Mouse (Mus musculus): ENCODE data around the gene Ubxn1. TPM values are rescaled to one million over a fixed set of nuclear protein-coding genes. Genes with fewer than 3 reads are reported as not detected.
A peak's percentile ranks its signal among the peaks of the same experiment; 100 is the strongest.

Gene Ubxn1
- polyA plus RNA-seq, 1 experiment from 2014 or later: 131 TPM

- Histone ChIP-seq H3K27me3 (ENCODE audit: control insufficient read depth, insufficient read depth, low read length) (no peaks in the 10 kb centered on the region), H3K9ac (no peak overlapping the region), H3K4me2 (replicated peaks) (no peak overlapping the region), H3K4me3 (replicated peaks; ENCODE audit: low read length) (no peak overlapping the region), H3K27ac (no peak overlapping the region), H3K9me3 (ENCODE audit: control insufficient read depth, low read length) (no peaks in the 10 kb centered on the region), H3K36me3 (replicated peaks; ENCODE audit: control insufficient read depth, insufficient read depth) (peaks cover 80% of the 10 kb centered on the region), H3K4me1 (replicated peaks; ENCODE audit: control insufficient read depth, insufficient read depth, low read length) (no peaks in the 10 kb centered on the region)
- ATAC-seq (ENCODE audit: low FRiP score) (no peak), DNase-seq (ENCODE audit: low spot score) (no peak)
- 98% methylated on average over 3 of the region's 3 CpGs for WGBS
Observed at GRCm38 (mm10) chr19:8914212-8914611, 42.9 kb downstream of the Ubxn1 start.

GRCm38 (mm10) chr19:8919000-8919399 lies 47.7 kb downstream of the Ubxn1 start:
- H3K4me1 ChIP-seq (replicated peaks; ENCODE audit: control insufficient read depth, insufficient read depth, low read length): peaks cover 17% of the 10 kb centered on the region
- H3K4me3 ChIP-seq (replicated peaks; ENCODE audit: low read length): peak overlapping the region; percentile 93; the same call in 1 of the 2 replicates
- no peaks in the 10 kb centered on the region for H3K9me3 ChIP-seq (ENCODE audit: control insufficient read depth, low read length)
- DNase-seq (ENCODE audit: low spot score) (no peak), ATAC-seq (ENCODE audit: low FRiP score) (no peak)
- H3K9ac ChIP-seq: no peak overlapping the region
- H3K4me2 ChIP-seq (replicated peaks): no peak overlapping the region
- no peak overlapping the region for H3K27ac ChIP-seq
- H3K27me3 ChIP-seq (ENCODE audit: control insufficient read depth, insufficient read depth, low read length): no peaks in the 10 kb centered on the region
- WGBS: 94% methylated on average over 3 of the region's 3 CpGs
- peaks cover 44% of the 10 kb centered on the region for H3K36me3 ChIP-seq (replicated peaks; ENCODE audit: control insufficient read depth, insufficient read depth)

GRCm38 (mm10) chr19:8919684-8920072 lies 48.4 kb downstream of the Ubxn1 start:
- Histone ChIP-seq H3K4me1 (replicated peaks; ENCODE audit: control insufficient read depth, insufficient read depth, low read length) (peaks cover 17% of the 10 kb centered on the region), H3K36me3 (replicated peaks; ENCODE audit: control insufficient read depth, insufficient read depth) (peaks cover 38% of the 10 kb centered on the region), H3K9me3 (ENCODE audit: control insufficient read depth, low read length) (no peaks in the 10 kb centered on the region), H3K27me3 (ENCODE audit: control insufficient read depth, insufficient read depth, low read length) (no peaks in the 10 kb centered on the region), H3K27ac (peak overlapping the region; percentile 84), H3K4me2 (replicated peaks) (peak overlapping the region; percentile 69), H3K9ac (peak overlapping the region; percentile 89; the same call in 1 of the 2 replicates), H3K4me3 (replicated peaks; ENCODE audit: low read length) (peak overlapping the region; percentile 93)
- no peak for ATAC-seq (ENCODE audit: low FRiP score)
- no peak for DNase-seq (ENCODE audit: low spot score)
- WGBS: 73% methylated on average over 6 of the region's 6 CpGs

- DNase-seq (ENCODE audit: low spot score): peak; percentile 89
- Histone ChIP-seq H3K4me1 (replicated peaks; ENCODE audit: control insufficient read depth, insufficient read depth, low read length) (peaks cover 17% of the 10 kb centered on the region), H3K9me3 (ENCODE audit: control insufficient read depth, low read length) (no peaks in the 10 kb centered on the region), H3K4me2 (replicated peaks) (peak within 1 kb of the TSS; percentile 69), H3K36me3 (replicated peaks; ENCODE audit: control insufficient read depth, insufficient read depth) (peaks cover 34% of the 10 kb centered on the region), H3K4me3 (replicated peaks; ENCODE audit: low read length) (peak within 1 kb of the TSS; percentile 93), H3K27me3 (ENCODE audit: control insufficient read depth, insufficient read depth, low read length) (no peaks in the 10 kb centered on the region), H3K9ac (peak within 1 kb of the TSS; percentile 89), H3K27ac (peak within 1 kb of the TSS; percentile 84)
- 3% methylated on average over 40 of the region's 50 CpGs for WGBS
- ATAC-seq (ENCODE audit: low FRiP score): peak; percentile 98
Observed at GRCm38 (mm10) chr19:8920073-8920736, 48.9 kb downstream of the Ubxn1 start, which contains the start of gene B3gat3. Gene B3gat3 (plus strand): TSS chr19:8920374.

GRCm38 (mm10) chr19:8920836-8921291 lies 49.6 kb downstream of the Ubxn1 start:
- Histone ChIP-seq H3K4me2 (replicated peaks) (peak overlapping the region; percentile 69), H3K27me3 (ENCODE audit: control insufficient read depth, insufficient read depth, low read length) (no peaks in the 10 kb centered on the region), H3K36me3 (replicated peaks; ENCODE audit: control insufficient read depth, insufficient read depth) (peaks cover 34% of the 10 kb centered on the region), H3K9ac (peak overlapping the region; percentile 89), H3K4me1 (replicated peaks; ENCODE audit: control insufficient read depth, insufficient read depth, low read length) (peaks cover 17% of the 10 kb centered on the region), H3K4me3 (replicated peaks; ENCODE audit: low read length) (peak overlapping the region; percentile 93), H3K27ac (peak overlapping the region; percentile 84), H3K9me3 (ENCODE audit: control insufficient read depth, low read length) (no peaks in the 10 kb centered on the region)
- ATAC-seq (ENCODE audit: low FRiP score): no peak; the same call in 1 of the 2 replicates
- DNase-seq (ENCODE audit: low spot score): peak; percentile 55
- WGBS: 2% methylated on average over 6 of the region's 6 CpGs

GRCm38 (mm10) chr19:8921741-8922140 lies 50.4 kb downstream of the Ubxn1 start:
- peak overlapping the region; percentile 89 for H3K9ac ChIP-seq
- 81% methylated on average over 9 of the region's 9 CpGs for WGBS

More at GRCm38 (mm10) chr19:8921741-8922140, 50.4 kb downstream of the Ubxn1 start:
- H3K27ac ChIP-seq: no peak overlapping the region
- H3K27me3 ChIP-seq (ENCODE audit: control insufficient read depth, insufficient read depth, low read length): no peaks in the 10 kb centered on the region
- peaks cover 17% of the 10 kb centered on the region for H3K4me1 ChIP-seq (replicated peaks; ENCODE audit: control insufficient read depth, insufficient read depth, low read length)
- peaks cover 34% of the 10 kb centered on the region for H3K36me3 ChIP-seq (replicated peaks; ENCODE audit: control insufficient read depth, insufficient read depth)
- H3K4me2 ChIP-seq (replicated peaks): peak overlapping the region; percentile 69
- peak overlapping the region; percentile 93 for H3K4me3 ChIP-seq (replicated peaks; ENCODE audit: low read length)
- ATAC-seq (ENCODE audit: low FRiP score): no peak
- no peaks in the 10 kb centered on the region for H3K9me3 ChIP-seq (ENCODE audit: control insufficient read depth, low read length)
- no peak for DNase-seq (ENCODE audit: low spot score)

Small RNAs within 50 kb of the gene (microRNA-seq; reads per million reads assigned to microRNA genes)
- gene Mir5136: not detected

Other genes with a start within 250 kb of the Ubxn1 start
- 0.30 and 0.35 TPM in 2 replicates for gene Chrm1, start 207.7 kb upstream of the Ubxn1 start, polyA plus RNA-seq (2014; fragmentation: Nextera tagmentation; extraction: Ambion mirVana)
- 161 and 174 TPM in 2 replicates for gene Slc3a2, start 148.1 kb upstream of the Ubxn1 start, polyA plus RNA-seq (2014; fragmentation: Nextera tagmentation; extraction: Ambion mirVana)
- gene Wdr74, start 135.7 kb upstream of the Ubxn1 start, polyA plus RNA-seq (2014; fragmentation: Nextera tagmentation; extraction: Ambion mirVana): 80.7 and 80.8 TPM in 2 replicates
- gene 1700092M07Rik, start 130.8 kb upstream of the Ubxn1 start, polyA plus RNA-seq (2014; fragmentation: Nextera tagmentation; extraction: Ambion mirVana): 0.84 and 0.90 TPM in 2 replicates
- 102 and 103 TPM in 2 replicates for gene Stx5a, start 130.1 kb upstream of the Ubxn1 start, polyA plus RNA-seq (2014; fragmentation: Nextera tagmentation; extraction: Ambion mirVana)
- 120 and 125 TPM in 2 replicates for gene Nxf1, start 114.4 kb upstream of the Ubxn1 start, polyA plus RNA-seq (2014; fragmentation: Nextera tagmentation; extraction: Ambion mirVana)
- gene Tmem223, start 100.5 kb upstream of the Ubxn1 start, polyA plus RNA-seq (2014; fragmentation: Nextera tagmentation; extraction: Ambion mirVana): 209 and 273 TPM in 2 replicates
- 29.3 and 37.5 TPM in 2 replicates for gene Tmem179b, start 97.0 kb upstream of the Ubxn1 start, polyA plus RNA-seq (2014; fragmentation: Nextera tagmentation; extraction: Ambion mirVana)
- 18.7 TPM in 2 replicates for gene Taf6l, start 85.1 kb upstream of the Ubxn1 start, polyA plus RNA-seq (2014; fragmentation: Nextera tagmentation; extraction: Ambion mirVana)
- gene Polr2g, start 72.9 kb upstream of the Ubxn1 start, polyA plus RNA-seq (2014; fragmentation: Nextera tagmentation; extraction: Ambion mirVana): 134 and 145 TPM in 2 replicates
- 6.8 and 7.1 TPM in 2 replicates for gene Zbtb3, start 68.9 kb upstream of the Ubxn1 start, polyA plus RNA-seq (2014; fragmentation: Nextera tagmentation; extraction: Ambion mirVana)
- 46.9 and 56.1 TPM in 2 replicates for gene Ttc9c, start 52.2 kb upstream of the Ubxn1 start, polyA plus RNA-seq (2014; fragmentation: Nextera tagmentation; extraction: Ambion mirVana)
- 8.0 and 8.4 TPM in 2 replicates for gene Hnrnpul2, start 51.5 kb upstream of the Ubxn1 start, polyA plus RNA-seq (2014; fragmentation: Nextera tagmentation; extraction: Ambion mirVana)
- gene AC129217.1, start 41.7 kb upstream of the Ubxn1 start, polyA plus RNA-seq (2014; fragmentation: Nextera tagmentation; extraction: Ambion mirVana): not detected in 2 replicates
- gene Bscl2, start 34.0 kb upstream of the Ubxn1 start, polyA plus RNA-seq (2014; fragmentation: Nextera tagmentation; extraction: Ambion mirVana): 79.9 and 89.2 TPM in 2 replicates
- 508 and 520 TPM in 2 replicates for gene Gng3, start 32.3 kb upstream of the Ubxn1 start, polyA plus RNA-seq (2014; fragmentation: Nextera tagmentation; extraction: Ambion mirVana)
- 0.82 and 1.1 TPM in 2 replicates for gene Lrrn4cl, start 20.7 kb upstream of the Ubxn1 start, polyA plus RNA-seq (2014; fragmentation: Nextera tagmentation; extraction: Ambion mirVana)
- gene Uqcc3, start 9.4 kb downstream of the Ubxn1 start, polyA plus RNA-seq (2014; fragmentation: Nextera tagmentation; extraction: Ambion mirVana): 49.1 and 60.6 TPM in 2 replicates
- gene Lbhd1, start 12.2 kb downstream of the Ubxn1 start, polyA plus RNA-seq (2014; fragmentation: Nextera tagmentation; extraction: Ambion mirVana): 33.0 and 39.9 TPM in 2 replicates
- not detected in 2 replicates for gene Gm49403, start 12.4 kb downstream of the Ubxn1 start, polyA plus RNA-seq (2014; fragmentation: Nextera tagmentation; extraction: Ambion mirVana)
- gene 1810009A15Rik, start 17.4 kb downstream of the Ubxn1 start, polyA plus RNA-seq (2014; fragmentation: Nextera tagmentation; extraction: Ambion mirVana): 42.7 and 49.2 TPM in 2 replicates
- gene Gm49416, start 17.4 kb downstream of the Ubxn1 start, polyA plus RNA-seq (2014; fragmentation: Nextera tagmentation; extraction: Ambion mirVana): 2.5 TPM in 1 of 2 replicates, not detected in the other
- gene Ints5, start 21.5 kb downstream of the Ubxn1 start, polyA plus RNA-seq (2014; fragmentation: Nextera tagmentation; extraction: Ambion mirVana): 26.4 and 28.5 TPM in 2 replicates
- gene Ganab, start 26.6 kb downstream of the Ubxn1 start, polyA plus RNA-seq (2014; fragmentation: Nextera tagmentation; extraction: Ambion mirVana): 76.8 and 84.1 TPM in 2 replicates
- 81.6 and 83.9 TPM in 2 replicates for gene B3gat3, start 48.9 kb downstream of the Ubxn1 start, polyA plus RNA-seq (2014; fragmentation: Nextera tagmentation; extraction: Ambion mirVana)
- gene Rom1, start 57.9 kb downstream of the Ubxn1 start, polyA plus RNA-seq (2014; fragmentation: Nextera tagmentation; extraction: Ambion mirVana): 1.4 and 1.6 TPM in 2 replicates
- gene Eml3, start 58.1 kb downstream of the Ubxn1 start, polyA plus RNA-seq (2014; fragmentation: Nextera tagmentation; extraction: Ambion mirVana): 5.8 and 6.1 TPM in 2 replicates
- 29.3 and 30.3 TPM in 2 replicates for gene Mta2, start 70.4 kb downstream of the Ubxn1 start, polyA plus RNA-seq (2014; fragmentation: Nextera tagmentation; extraction: Ambion mirVana)
- gene Tut1, start 82.4 kb downstream of the Ubxn1 start, polyA plus RNA-seq (2014; fragmentation: Nextera tagmentation; extraction: Ambion mirVana): 20.0 and 23.0 TPM in 2 replicates
- gene Eef1g, start 95.5 kb downstream of the Ubxn1 start, polyA plus RNA-seq (2014; fragmentation: Nextera tagmentation; extraction: Ambion mirVana): 308 and 316 TPM in 2 replicates
- gene Ahnak, start 117.8 kb downstream of the Ubxn1 start, polyA plus RNA-seq (2014; fragmentation: Nextera tagmentation; extraction: Ambion mirVana): 4.5 and 4.9 TPM in 2 replicates
- not detected in 2 replicates for gene Scgb1a1, start 216.5 kb downstream of the Ubxn1 start, polyA plus RNA-seq (2014; fragmentation: Nextera tagmentation; extraction: Ambion mirVana)

Data from hindbrain, embryonic 14.5 days (tissue).